Mouse (Mus musculus): ENCODE data around the gene Itgb5.

Gene Itgb5

DNA sequence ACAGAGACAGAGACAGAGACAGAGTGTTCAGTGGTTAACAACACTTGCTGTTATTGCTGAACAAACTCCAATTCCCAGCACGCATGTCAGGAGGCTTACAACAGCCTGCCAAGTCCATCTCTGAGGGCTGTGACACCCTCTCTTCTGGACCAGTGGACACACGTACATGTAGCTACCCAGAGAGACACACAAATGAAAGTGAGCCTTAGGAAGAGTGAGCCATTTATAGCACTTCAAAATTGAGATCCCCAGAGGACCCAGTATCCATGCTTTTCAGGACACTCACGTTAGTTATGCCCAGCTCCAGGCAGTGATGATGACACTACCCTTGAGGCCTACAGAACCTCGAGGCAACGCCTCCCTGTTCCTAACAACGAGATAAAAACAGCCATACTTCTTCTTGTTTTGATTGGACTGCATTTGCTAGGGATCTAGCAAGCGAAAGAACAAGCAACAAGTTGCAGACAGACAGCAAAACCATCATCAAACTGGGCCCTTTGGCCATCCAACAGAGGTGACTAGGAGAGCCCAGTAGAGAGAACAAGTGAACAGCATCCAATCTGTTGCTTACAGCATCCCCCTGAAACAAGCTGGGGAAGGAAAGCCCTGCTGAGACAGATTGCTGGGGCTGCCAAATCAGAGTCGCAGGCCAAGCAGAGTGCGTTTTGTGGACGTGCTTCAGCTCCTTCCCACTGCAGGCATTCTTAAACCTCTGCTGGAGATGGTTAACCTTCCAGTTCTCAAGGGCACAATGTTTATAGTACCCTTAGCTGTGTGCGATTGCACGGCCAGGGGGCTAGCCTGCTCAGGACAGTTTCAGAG is 109.1 kb downstream of the Itgb5 start:
- no peak for DNase-seq (ENCODE audit: low read depth, low spot score)

DNA sequence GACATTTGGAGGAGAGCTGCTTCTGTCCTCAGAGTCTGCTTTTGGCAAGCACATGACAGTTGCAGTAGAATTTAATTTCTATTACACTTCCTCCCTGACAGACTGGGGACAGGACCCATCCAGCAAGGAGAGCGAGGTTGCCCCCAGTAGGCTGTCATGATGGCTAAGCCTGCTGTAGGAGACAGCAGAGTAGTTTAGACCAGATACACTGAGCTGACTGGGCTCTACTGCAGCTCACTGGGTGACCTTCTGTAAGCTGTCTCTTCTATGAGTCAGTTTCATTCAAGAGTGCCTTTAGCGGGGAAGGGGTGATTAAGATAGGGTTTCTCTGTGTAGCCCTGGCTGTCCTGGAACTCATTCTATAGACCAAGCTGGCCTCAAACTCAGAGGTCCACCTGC is 109.7 kb downstream of the Itgb5 start:
- DNase-seq (ENCODE audit: low read depth, low spot score): no peak

GRCm38 (mm10) chr16:33939636-33940035 is 110.2 kb downstream of the Itgb5 start:
- no peak for DNase-seq (ENCODE audit: low read depth, low spot score)

DNA sequence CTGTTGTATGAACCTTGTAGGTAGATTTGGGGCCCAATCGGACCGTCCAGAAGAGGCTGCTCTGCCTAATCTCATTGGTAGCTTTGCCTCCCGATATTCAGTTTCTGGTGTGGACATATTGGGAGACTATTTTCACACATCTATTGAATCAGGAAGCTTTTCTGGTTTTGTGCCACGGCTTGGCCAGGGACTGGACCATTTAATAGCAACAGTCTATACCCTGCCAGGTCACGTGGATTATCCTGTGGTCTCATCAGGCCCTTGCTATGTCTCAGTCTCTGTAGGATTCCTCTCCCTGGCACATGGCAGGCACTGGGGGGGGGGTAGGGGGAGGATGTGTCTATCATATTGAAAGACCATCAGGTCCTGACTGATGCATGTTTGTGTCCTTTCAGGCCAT is 110.6 kb downstream of the Itgb5 start:
- no peak for DNase-seq (ENCODE audit: low read depth, low spot score)

- no peak for DNase-seq (ENCODE audit: low read depth, low spot score)
Measured at GRCm38 (mm10) chr16:33941271-33941781, 111.9 kb downstream of the Itgb5 start.

- no peak for DNase-seq (ENCODE audit: low read depth, low spot score)
Measured at GRCm38 (mm10) chr16:33942341-33942740, 112.9 kb downstream of the Itgb5 start.

GRCm38 (mm10) chr16:33943388-33943787 is 113.9 kb downstream of the Itgb5 start:
- DNase-seq (ENCODE audit: low read depth, low spot score): no peak

GRCm38 (mm10) chr16:33944126-33944525 is 114.7 kb downstream of the Itgb5 start:
- no peak for DNase-seq (ENCODE audit: low read depth, low spot score)

DNA sequence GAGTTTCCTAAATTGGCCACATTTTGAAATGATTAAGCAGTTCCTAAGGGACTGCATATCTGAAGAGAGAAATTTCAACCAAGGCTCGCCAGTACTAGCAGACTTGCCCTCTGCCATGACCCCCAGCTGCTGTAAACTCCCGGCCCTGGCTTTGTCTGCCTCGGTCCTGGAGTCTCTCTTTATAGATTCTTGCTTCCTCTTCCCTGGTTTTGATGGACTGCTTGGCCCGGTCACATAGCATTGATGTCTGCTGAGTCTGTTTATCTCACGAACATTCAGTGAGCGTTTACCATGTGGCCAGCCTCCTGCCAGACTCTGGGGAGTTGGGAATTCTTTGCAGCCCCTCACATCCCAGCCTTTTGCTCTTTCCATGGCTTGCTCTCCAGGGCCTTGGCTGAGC is 115.3 kb downstream of the Itgb5 start:
- DNase-seq (ENCODE audit: low read depth, low spot score): no peak

DNA sequence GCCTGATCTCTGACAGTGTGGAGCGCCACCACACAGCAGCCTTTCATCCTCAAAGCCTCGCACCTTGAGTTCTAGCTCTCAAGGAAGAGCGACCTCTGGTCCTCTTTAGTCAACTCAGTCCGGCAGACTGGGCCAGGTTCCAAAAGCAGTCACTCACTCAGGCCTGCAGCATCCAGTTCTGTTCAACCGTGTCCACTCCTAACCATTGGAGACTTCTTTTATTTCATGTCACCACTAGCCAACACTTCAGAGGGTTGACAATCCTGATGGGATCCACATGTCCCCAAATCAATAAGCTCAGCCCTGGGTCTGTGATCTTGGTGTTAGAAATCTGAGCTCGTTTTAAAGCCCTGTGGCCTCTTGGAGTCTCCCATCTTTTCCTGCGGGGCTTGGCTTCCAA is 116.6 kb downstream of the Itgb5 start:
- DNase-seq (ENCODE audit: low read depth, low spot score): no peak

GRCm38 (mm10) chr16:33947664-33948571 is 118.5 kb downstream of the Itgb5 start:
- DNase-seq (ENCODE audit: low read depth, low spot score): no peak

DNA sequence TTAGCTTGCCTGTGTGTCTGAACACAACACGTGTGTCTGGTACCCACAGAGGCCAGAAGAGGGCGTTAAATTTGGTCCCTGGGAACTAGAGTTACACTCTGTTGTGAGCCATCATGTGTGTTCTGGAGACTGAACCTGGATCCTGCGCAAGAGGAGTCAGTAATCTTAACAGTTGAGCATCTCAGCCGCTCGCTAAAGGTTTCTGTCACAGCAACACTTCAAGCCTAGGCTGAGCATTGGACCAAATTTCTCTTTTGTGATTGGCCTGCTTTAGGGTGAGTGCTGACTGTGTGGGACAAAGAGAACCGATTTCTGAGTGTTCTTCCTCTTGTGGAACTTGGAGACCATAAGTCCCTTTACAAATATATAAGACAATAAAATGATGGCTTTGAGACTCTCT is 120.9 kb downstream of the Itgb5 start:
- DNase-seq (ENCODE audit: low read depth, low spot score): no peak

- DNase-seq (ENCODE audit: low read depth, low spot score): peak; percentile 72
Measured at GRCm38 (mm10) chr16:33950830-33951229, 121.4 kb downstream of the Itgb5 start.

DNA sequence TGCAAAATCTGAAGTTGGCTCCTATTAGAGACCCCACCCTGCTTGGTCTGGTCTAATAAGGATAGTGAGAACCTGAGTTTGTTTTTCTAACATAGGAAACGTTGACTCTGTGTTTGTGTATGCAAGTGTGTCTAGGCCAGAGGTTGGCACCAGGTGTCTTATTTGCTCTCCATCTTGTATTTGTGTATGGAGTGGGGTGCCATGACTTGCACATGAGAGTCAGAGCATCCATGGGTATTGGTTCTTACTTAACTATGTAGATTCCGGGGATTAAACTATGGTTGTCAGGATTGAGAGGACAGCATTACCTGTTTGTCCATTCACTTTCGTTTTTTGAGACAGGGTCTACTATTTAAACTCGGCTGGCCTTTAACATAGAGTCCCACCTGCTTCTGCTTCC is 123.5 kb downstream of the Itgb5 start:
- no peak for DNase-seq (ENCODE audit: low read depth, low spot score)

- DNase-seq (ENCODE audit: low read depth, low spot score): no peak
Measured at GRCm38 (mm10) chr16:33954793-33955192, 125.3 kb downstream of the Itgb5 start.

GRCm38 (mm10) chr16:33963509-33963908 is 134.0 kb downstream of the Itgb5 start:
- DNase-seq (ENCODE audit: low read depth, low spot score): no peak

DNA sequence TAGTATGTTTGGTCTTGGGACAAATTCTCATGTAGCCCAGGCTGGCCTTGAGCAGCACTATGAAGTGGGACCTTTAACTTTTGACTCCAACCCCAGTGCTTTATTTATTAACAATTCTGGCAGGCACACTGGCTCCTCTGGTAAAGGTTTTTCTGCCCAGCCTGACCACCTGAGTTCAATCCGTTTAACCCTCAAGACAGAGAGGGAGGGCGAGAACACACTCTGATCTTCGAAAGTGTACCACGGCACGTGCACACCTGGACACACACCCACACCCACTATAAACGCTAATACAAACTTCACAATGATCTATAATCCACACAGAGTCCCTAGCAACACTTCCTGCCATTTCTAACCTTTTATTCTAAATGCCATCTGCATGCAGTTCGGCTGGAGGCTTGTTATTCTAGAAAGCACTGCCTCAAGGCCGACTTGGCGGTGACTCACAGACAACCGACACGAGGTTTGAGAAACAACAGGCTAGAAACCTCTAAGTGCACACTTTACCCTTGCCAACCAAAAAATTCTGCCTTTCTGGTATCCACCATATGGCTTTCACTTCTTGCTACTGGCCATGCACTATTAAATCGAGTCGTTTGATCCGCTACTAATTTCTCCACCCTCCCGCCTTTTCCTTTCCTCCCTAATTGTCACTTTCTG is 136.5 kb downstream of the Itgb5 start:
- DNase-seq (ENCODE audit: low read depth, low spot score): no peak

DNA sequence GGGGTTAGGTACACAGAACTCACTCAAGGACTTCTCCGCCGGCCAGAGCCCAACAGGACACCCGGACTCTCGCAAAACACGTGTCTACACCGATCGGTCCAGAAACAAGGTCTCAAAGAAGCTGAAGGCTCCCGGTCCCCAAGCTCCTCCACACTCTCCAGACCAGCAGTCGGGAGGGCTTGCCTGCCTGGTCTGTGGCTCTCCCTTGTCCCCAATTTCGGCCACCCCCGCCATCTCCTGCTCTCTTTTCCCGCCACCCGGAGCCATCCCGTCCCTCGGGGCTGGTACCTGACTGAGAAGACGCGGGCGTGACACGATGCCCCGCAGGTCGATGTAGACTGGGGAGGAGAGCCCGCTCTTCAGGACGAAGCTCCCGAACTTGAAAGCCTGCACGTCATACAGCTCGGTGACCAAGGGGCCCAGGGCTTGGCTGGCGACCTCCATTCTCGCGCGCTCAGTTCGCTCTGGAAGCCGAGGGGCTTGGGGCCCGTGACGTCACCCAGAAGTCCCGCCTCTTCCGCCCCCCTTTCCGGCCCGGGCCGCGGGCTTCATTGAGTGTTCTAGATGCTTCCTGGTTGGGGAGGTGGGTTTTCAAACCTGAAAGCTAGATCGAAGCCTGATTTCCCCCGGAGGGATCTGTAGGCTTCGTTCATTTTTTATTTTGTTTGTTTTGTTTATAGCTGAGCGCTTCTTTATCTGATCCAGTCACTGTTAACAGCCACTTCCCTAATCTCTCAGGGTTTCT is 137.2 kb downstream of the Itgb5 start, which contains the start of gene Umps:
TSS of gene Umps (minus strand) at position 501 of the 745 bp plus-strand sequence.
- DNase-seq (ENCODE audit: low read depth, low spot score): peak; percentile 76

GRCm38 (mm10) chr16:33967283-33967640 is 137.8 kb downstream of the Itgb5 start:
- DNase-seq (ENCODE audit: low read depth, low spot score): no peak

- DNase-seq (ENCODE audit: low read depth, low spot score): no peak
Measured at GRCm38 (mm10) chr16:33979855-33980254, 150.4 kb downstream of the Itgb5 start.

GRCm38 (mm10) chr16:33983712-33984111 is 154.2 kb downstream of the Itgb5 start:
- DNase-seq (ENCODE audit: low read depth, low spot score): no peak
